Mouse (Mus musculus): Measurements from ENCODE around the gene Prune1. TPM values are rescaled to one million over a fixed set of nuclear protein-coding genes. Genes with fewer than 3 reads are reported as not detected.

The Prune1 gene
- total and polyA plus RNA-seq, 3 experiments: 28.5 to 51.8 TPM; not detected in 1

DNA sequence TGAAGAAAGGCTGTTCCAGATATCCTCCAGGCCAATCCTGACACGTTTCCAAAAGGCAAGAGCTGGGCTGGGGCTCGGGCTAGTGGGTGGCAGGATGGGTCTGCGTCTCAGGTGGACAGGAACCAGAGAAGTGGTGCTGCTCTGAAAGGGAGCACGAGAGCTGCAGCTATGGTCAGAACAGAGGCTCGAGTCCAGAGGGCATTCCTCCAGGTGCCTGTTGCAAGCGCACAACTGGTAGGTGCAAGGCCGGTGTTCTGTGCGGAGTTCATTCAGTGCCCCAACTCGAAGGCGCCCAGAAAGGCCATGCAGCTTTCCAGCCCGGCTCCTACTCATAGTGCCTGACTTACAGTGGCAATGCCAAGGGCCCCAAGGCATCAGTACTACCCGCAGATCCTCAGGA is 41.9 kb downstream of the Prune1 start:
- no peak overlapping the region for H3K27ac ChIP-seq (ENCODE audit: control insufficient read depth, low read depth, low read length)
- H3K9ac ChIP-seq (ENCODE audit: control insufficient read depth, low read depth, low read length, poor library complexity, severe bottlenecking): no peak overlapping the region
- H3K9me3 ChIP-seq (replicated peaks; ENCODE audit: insufficient read depth, low read length): no peaks in the 10 kb centered on the region
- H3K27me3 ChIP-seq (ENCODE audit: control insufficient read depth in 1 of 2, insufficient read depth in 2 of 2, low read length in 2 of 2): no peaks in the 10 kb centered on the region
- TF ChIP-seq ELF1 (IDR thresholded peaks at IDR 0.05; ENCODE audit: low read depth, low read length) (no peak), TAL1 (IDR thresholded peaks at IDR 0.05; ENCODE audit: low read length) (no peak), POLR2A (IDR thresholded peaks at IDR 0.05; ENCODE audit: control insufficient read depth in 1 of 2, insufficient read depth in 1 of 2, low read depth in 1 of 2, low read length in 2 of 2, poor library complexity in 1 of 2) (0 out of 4 replicates have a peak, but pooled peaks of 1 of the 2 experiments have one; percentile 10)
- no peaks in the 10 kb centered on the region for H3K79me2 ChIP-seq (ENCODE audit: control insufficient read depth, insufficient read depth, low read length, poor library complexity)
- no peak for DNase-seq (ENCODE audit: low read depth, low spot score)
- H3K4me3 ChIP-seq (ENCODE audit: control insufficient read depth in 1 of 2, insufficient read depth in 1 of 2, low read depth in 2 of 2, low read length in 2 of 2): no peak overlapping the region
- H3K36me3 ChIP-seq (ENCODE audit: control insufficient read depth in 1 of 2, insufficient read depth in 2 of 2, low read length in 2 of 2): peaks cover 0 to 22% of the 10 kb centered on the region in 2 experiments; a peak in 3 of 4 replicates
- H3K4me1 ChIP-seq (ENCODE audit: control insufficient read depth in 1 of 2, insufficient read depth in 2 of 2, low read length in 2 of 2): no peaks in the 10 kb centered on the region; a peak in 1 of 4 replicates

DNA sequence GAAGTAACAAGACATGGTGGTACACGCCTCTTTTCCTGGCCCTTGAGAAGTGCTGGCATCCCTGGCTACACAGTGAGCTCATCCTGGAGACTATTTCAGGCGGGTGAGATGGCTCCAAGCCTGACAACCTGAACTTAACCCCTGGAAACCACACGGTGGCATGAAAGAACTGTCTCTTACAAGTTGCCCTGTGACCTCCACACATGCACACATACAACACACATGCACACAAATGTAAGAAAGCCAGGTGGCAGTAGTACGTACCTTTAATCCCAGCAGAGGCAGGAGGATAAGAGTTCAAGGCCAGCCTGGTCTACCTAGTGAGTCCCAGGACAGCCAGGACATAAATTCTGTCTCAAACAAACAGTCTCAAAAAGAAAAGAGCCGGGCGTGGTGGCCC is 42.9 kb downstream of the Prune1 start:
- H3K4me3 ChIP-seq (ENCODE audit: control insufficient read depth in 1 of 2, insufficient read depth in 1 of 2, low read depth in 2 of 2, low read length in 2 of 2): no peak overlapping the region
- peaks cover 0 to 31% of the 10 kb centered on the region in 2 experiments; a peak in 2 of 4 replicates for H3K36me3 ChIP-seq (ENCODE audit: control insufficient read depth in 1 of 2, insufficient read depth in 2 of 2, low read length in 2 of 2)
- no peak overlapping the region for H3K27ac ChIP-seq (ENCODE audit: control insufficient read depth, low read depth, low read length)
- no peak for TF ChIP-seq MYC (IDR thresholded peaks at IDR 0.05; ENCODE audit: low read depth, low read length)
- no peak for TF ChIP-seq ETS1 (IDR thresholded peaks at IDR 0.05; ENCODE audit: low read depth, low read length)
- TF ChIP-seq ELF1 (IDR thresholded peaks at IDR 0.05; ENCODE audit: low read depth, low read length): no peak
- TF ChIP-seq CHD2 (IDR thresholded peaks at IDR 0.05; ENCODE audit: low read length): no peak
- no peak for TF ChIP-seq CHD1 (IDR thresholded peaks at IDR 0.05; ENCODE audit: low read depth, low read length)
- TF ChIP-seq ZC3H11A (IDR thresholded peaks at IDR 0.05; ENCODE audit: low read depth, low read length): no peak
- TF ChIP-seq GABPA (IDR thresholded peaks at IDR 0.05; ENCODE audit: low read depth, low read length): no peak
- peak in 1 of 3 experiments; percentile 31; a peak in 2 of 6 replicates for TF ChIP-seq CTCF (IDR thresholded peaks at IDR 0.05 in 2 of 3, conservative IDR thresholded peaks at IDR 0.05 in 1 of 3; ENCODE audit: control insufficient read depth in 1 of 3, insufficient read depth in 1 of 3, low read depth in 2 of 3, low read length in 3 of 3, poor library complexity in 1 of 3, severe bottlenecking in 1 of 3)
- TF ChIP-seq SMC3 (IDR thresholded peaks at IDR 0.05; ENCODE audit: low read depth, low read length): peak; percentile 32; the same call in 1 of the 2 replicates
- TF ChIP-seq EP300 (IDR thresholded peaks at IDR 0.05; ENCODE audit: low read depth in 1 of 2, low read length in 2 of 2): no peak
- TF ChIP-seq GATA1 (IDR thresholded peaks at IDR 0.05; ENCODE audit: low read depth, low read length): no peak
- TF ChIP-seq KAT2A (conservative IDR thresholded peaks at IDR 0.05; ENCODE audit: low read depth, low read length): no peak
- peak; percentile 65; the same call in 1 of the 2 replicates for TF ChIP-seq POLR2AphosphoS2 (IDR thresholded peaks at IDR 0.05; ENCODE audit: low read length)
- TF ChIP-seq BHLHE40 (IDR thresholded peaks at IDR 0.05; ENCODE audit: borderline replicate concordance, low read depth, low read length): no peak
- TF ChIP-seq ZMIZ1 (IDR thresholded peaks at IDR 0.05; ENCODE audit: low read depth, low read length): 0 out of 2 replicates have a peak, but pooled peaks have one; percentile 24
- TF ChIP-seq NRF1 (IDR thresholded peaks at IDR 0.05; ENCODE audit: insufficient read depth, low read depth, low read length, poor library complexity, severe bottlenecking): no peak
- TF ChIP-seq USF2 (IDR thresholded peaks at IDR 0.05; ENCODE audit: borderline replicate concordance in 1 of 2, insufficient read depth in 1 of 2, low read depth in 1 of 2, low read length in 2 of 2): no peak
- no peaks in the 10 kb centered on the region for H3K27me3 ChIP-seq (ENCODE audit: control insufficient read depth in 1 of 2, insufficient read depth in 2 of 2, low read length in 2 of 2)
- peak; percentile 52 for DNase-seq (ENCODE audit: low read depth, low spot score)
- no peaks in the 10 kb centered on the region for H3K9me3 ChIP-seq (replicated peaks; ENCODE audit: insufficient read depth, low read length)
- no peaks in the 10 kb centered on the region for H3K79me2 ChIP-seq (ENCODE audit: control insufficient read depth, insufficient read depth, low read length, poor library complexity)
- H3K9ac ChIP-seq (ENCODE audit: control insufficient read depth, low read depth, low read length, poor library complexity, severe bottlenecking): no peak overlapping the region
- no peaks in the 10 kb centered on the region for H3K4me1 ChIP-seq (ENCODE audit: control insufficient read depth in 1 of 2, insufficient read depth in 2 of 2, low read length in 2 of 2)
